Mouse (Mus musculus): Measurements from ENCODE around the gene Ano8.

GRCm38 (mm10) chr8:71526272-71526671 lies 40.5 kb upstream of the Ano8 start:
- TF ChIP-seq CTCF (IDR thresholded peaks at IDR 0.05; ENCODE audit: insufficient read depth, low read length), result no peak
- TF ChIP-seq POLR2A (IDR thresholded peaks at IDR 0.05; ENCODE audit: borderline replicate concordance, extremely low read depth, low read depth, low read length), result no peak
